Mouse (Mus musculus): ENCODE measurements around the gene Asphd2.
"Not testable (repeated sequence)": the region's sequence is repeated elsewhere in the genome, so short reads cannot be mapped to it uniquely, and the experiment has no call there.

Gene Asphd2

GRCm38 (mm10) chr5:112394779-112395443 is at the start of gene Asphd2:
TSS of gene Asphd2 (minus strand) at chr5:112394866.
- DNase-seq (ENCODE audit: low spot score in 2 of 2), result peak; percentile 4 to 13

- no peak for DNase-seq (ENCODE audit: low spot score in 2 of 2)
Measured at GRCm38 (mm10) chr5:112438535-112438934, 43.9 kb upstream of the Asphd2 start.

GRCm38 (mm10) chr5:112433004-112433403 is 38.3 kb upstream of the Asphd2 start:
- DNase-seq (ENCODE audit: low spot score in 2 of 2), result peak; percentile 29 to 52

GRCm38 (mm10) chr5:112432033-112432432 is 37.4 kb upstream of the Asphd2 start:
- no peak for DNase-seq (ENCODE audit: low spot score in 2 of 2)

GRCm38 (mm10) chr5:112431120-112431775 is 36.6 kb upstream of the Asphd2 start:
- no peak for DNase-seq (ENCODE audit: low spot score in 2 of 2)

- DNase-seq (ENCODE audit: low spot score in 2 of 2), result peak in 1 of 2 experiments; percentile 31
Measured at GRCm38 (mm10) chr5:112428944-112429343, 34.3 kb upstream of the Asphd2 start.

GRCm38 (mm10) chr5:112427283-112427682 is 32.6 kb upstream of the Asphd2 start:
- DNase-seq (ENCODE audit: low spot score in 2 of 2), result peak in 1 of 2 experiments; percentile 8

- DNase-seq (ENCODE audit: low spot score in 2 of 2), result no peak
Measured at GRCm38 (mm10) chr5:112426635-112427034, 32.0 kb upstream of the Asphd2 start.

- DNase-seq (ENCODE audit: low spot score in 2 of 2), result no peak
Measured at GRCm38 (mm10) chr5:112419535-112419934, 24.9 kb upstream of the Asphd2 start.

- DNase-seq (ENCODE audit: low spot score in 2 of 2), result no peak
Measured at GRCm38 (mm10) chr5:112418023-112418422, 23.4 kb upstream of the Asphd2 start.

GRCm38 (mm10) chr5:112416673-112417072 is 22.0 kb upstream of the Asphd2 start:
- no peak for DNase-seq (ENCODE audit: low spot score in 2 of 2)

- DNase-seq (ENCODE audit: low spot score in 2 of 2), result not testable (repeated sequence)
Measured at GRCm38 (mm10) chr5:112412781-112413180, 18.1 kb upstream of the Asphd2 start.

- no peak for DNase-seq (ENCODE audit: low spot score in 2 of 2)
Measured at GRCm38 (mm10) chr5:112411514-112412335, 17.1 kb upstream of the Asphd2 start.

- DNase-seq (ENCODE audit: low spot score in 2 of 2), result no peak
Measured at GRCm38 (mm10) chr5:112411072-112411471, 16.4 kb upstream of the Asphd2 start.

- DNase-seq (ENCODE audit: low spot score in 2 of 2), result no peak
Measured at GRCm38 (mm10) chr5:112409274-112409673, 14.6 kb upstream of the Asphd2 start.

GRCm38 (mm10) chr5:112406017-112406416 is 11.4 kb upstream of the Asphd2 start:
- DNase-seq (ENCODE audit: low spot score in 2 of 2), result no peak

- DNase-seq (ENCODE audit: low spot score in 2 of 2), result no peak
Measured at GRCm38 (mm10) chr5:112402437-112402836, 7.8 kb upstream of the Asphd2 start.

- DNase-seq (ENCODE audit: low spot score in 2 of 2), result no peak
Measured at GRCm38 (mm10) chr5:112399284-112399683, 4.6 kb upstream of the Asphd2 start.

GRCm38 (mm10) chr5:112396066-112396465 is 1.4 kb upstream of the Asphd2 start:
- no peak for DNase-seq (ENCODE audit: low spot score in 2 of 2)

GRCm38 (mm10) chr5:112394415-112394763 is 277 bp downstream of the Asphd2 start:
- no peak for DNase-seq (ENCODE audit: low spot score in 2 of 2)

GRCm38 (mm10) chr5:112393741-112394414 is 788 bp downstream of the Asphd2 start:
- DNase-seq (ENCODE audit: low spot score in 2 of 2), result no peak

Measured in heart, adult 9 months (tissue).